Mouse (Mus musculus): ENCODE data around the gene Rab19.
A peak's percentile ranks its signal among the peaks of the same experiment; 100 is the strongest.
"Not testable (repeated sequence)": the region's sequence is repeated elsewhere in the genome, so short reads cannot be mapped to it uniquely, and the experiment has no call there.

Gene Rab19

GRCm38 (mm10) chr6:39381125-39381880 is at the start of gene Rab19:
TSS of gene Rab19 (plus strand) at chr6:39381175.
- peak; percentile 75 for DNase-seq (ENCODE audit: low read depth, low spot score)

- peak; percentile 27 for DNase-seq (ENCODE audit: low read depth, low spot score)
These were observed 48.8 kb upstream of the Rab19 start for GRCm38 (mm10) chr6:39331998-39332700.

- no peak for DNase-seq (ENCODE audit: low read depth, low spot score)
These were observed 46.8 kb upstream of the Rab19 start for GRCm38 (mm10) chr6:39334224-39334623.

- DNase-seq (ENCODE audit: low read depth, low spot score): no peak
These were observed 46.1 kb upstream of the Rab19 start for GRCm38 (mm10) chr6:39334873-39335272.

GRCm38 (mm10) chr6:39338359-39338758 is 42.6 kb upstream of the Rab19 start:
- no peak for DNase-seq (ENCODE audit: low read depth, low spot score)

GRCm38 (mm10) chr6:39341798-39342197 is 39.2 kb upstream of the Rab19 start:
- no peak for DNase-seq (ENCODE audit: low read depth, low spot score)

GRCm38 (mm10) chr6:39344020-39344419 is 37.0 kb upstream of the Rab19 start:
- DNase-seq (ENCODE audit: low read depth, low spot score): peak; percentile 71

- no peak for DNase-seq (ENCODE audit: low read depth, low spot score)
These were observed 35.5 kb upstream of the Rab19 start for GRCm38 (mm10) chr6:39345430-39345829.

GRCm38 (mm10) chr6:39346991-39347501 is 33.9 kb upstream of the Rab19 start:
- no peak for DNase-seq (ENCODE audit: low read depth, low spot score)

- DNase-seq (ENCODE audit: low read depth, low spot score): no peak
These were observed 32.8 kb upstream of the Rab19 start for GRCm38 (mm10) chr6:39347880-39348814.

GRCm38 (mm10) chr6:39348946-39349345 is 32.0 kb upstream of the Rab19 start:
- no peak for DNase-seq (ENCODE audit: low read depth, low spot score)

GRCm38 (mm10) chr6:39359207-39359606 is 21.8 kb upstream of the Rab19 start:
- DNase-seq (ENCODE audit: low read depth, low spot score): not testable (repeated sequence)

- DNase-seq (ENCODE audit: low read depth, low spot score): peak; percentile 56
These were observed 18.3 kb upstream of the Rab19 start for GRCm38 (mm10) chr6:39362684-39363083.

- DNase-seq (ENCODE audit: low read depth, low spot score): no peak
These were observed 11.3 kb upstream of the Rab19 start for GRCm38 (mm10) chr6:39369631-39370030.

- no peak for DNase-seq (ENCODE audit: low read depth, low spot score)
These were observed 8.9 kb upstream of the Rab19 start for GRCm38 (mm10) chr6:39372042-39372441.

GRCm38 (mm10) chr6:39372727-39373126 is 8.2 kb upstream of the Rab19 start:
- DNase-seq (ENCODE audit: low read depth, low spot score): peak; percentile 18

- DNase-seq (ENCODE audit: low read depth, low spot score): no peak
These were observed 7.5 kb upstream of the Rab19 start for GRCm38 (mm10) chr6:39373301-39373955.

- DNase-seq (ENCODE audit: low read depth, low spot score): peak; percentile 13
These were observed 4.2 kb upstream of the Rab19 start for GRCm38 (mm10) chr6:39376775-39377174.

- DNase-seq (ENCODE audit: low read depth, low spot score): peak; percentile 93
These were observed 3.6 kb upstream of the Rab19 start, which contains the start of gene Slc37a3 for GRCm38 (mm10) chr6:39377311-39377827. TSS of gene Slc37a3 (minus strand) at chr6:39377675.

GRCm38 (mm10) chr6:39378161-39378835 is 2.7 kb upstream of the Rab19 start:
- peak; percentile 62 for DNase-seq (ENCODE audit: low read depth, low spot score)
